Mouse (Mus musculus): ENCODE measurements around the gene Ddit4.

GRCm38 (mm10) chr10:59947296-59948073, 4.1 kb downstream of the Ddit4 start:
- TF ChIP-seq CTCF (IDR thresholded peaks at IDR 0.05; ENCODE audit: insufficient read depth, low read depth, low read length) (no peak), POLR2A (IDR thresholded peaks at IDR 0.05; ENCODE audit: insufficient read depth, low read depth, low read length) (no peak)

Measured in olfactory bulb, adult 2 months (tissue).